Mouse (Mus musculus) midbrain, embryonic 14.5 days (tissue): ENCODE data around the gene Kat2b. TPM values are rescaled to one million over a fixed set of nuclear protein-coding genes. Genes with fewer than 3 reads are reported as not detected.
"Not testable (repeated sequence)": the region's sequence is repeated elsewhere in the genome, so short reads cannot be mapped to it uniquely, and the experiment has no call there.

Experiments used
- ATAC-seq: fragments of 200-750 bp; cut with Nextera tagmentation; 2 replicates; pipeline ENCODE4 v1.8.0; 2017; ENCODE audit warnings: moderate number of reproducible peaks, moderate library complexity; ENCODE audit not compliant: low FRiP score, low TSS enrichment
- DNase-seq: peaks from one replicate; pipeline ENCODE4 v3.0.0-alpha.2; 2015
- H3K27ac ChIP-seq: fragments of 300-500 bp; sonication (generic); replicated peaks from 2 replicates; pipeline ENCODE4 v1.5.1; 2014; ENCODE audit warnings: mild to moderate bottlenecking, low read depth, low read length, moderate library complexity
- H3K27me3 ChIP-seq: fragments of 300-500 bp; sonication (generic); 2 replicates; pipeline ENCODE4 v1.6.1; 2014; ENCODE audit warnings: low read length, control low read depth, mixed read lengths; ENCODE audit not compliant: control insufficient read depth, insufficient read depth
- H3K36me3 ChIP-seq: fragments of 300-500 bp; sonication (generic); 2 replicates; pipeline ENCODE4 v1.6.1; 2014; ENCODE audit warnings: low read length, control low read depth; ENCODE audit not compliant: control insufficient read depth, insufficient read depth
- H3K4me1 ChIP-seq: fragments of 300-500 bp; sonication (generic); 2 replicates; pipeline ENCODE4 v1.6.1; 2014; ENCODE audit warnings: mild to moderate bottlenecking, antibody characterized with exemption, low read length, control low read depth; ENCODE audit not compliant: control insufficient read depth, insufficient read depth
- H3K4me2 ChIP-seq: fragments of 300-500 bp; sonication (generic); 2 replicates; pipeline ENCODE4 v1.6.1; 2014; ENCODE audit warnings: mild to moderate bottlenecking, low read length, moderate library complexity
- H3K4me3 ChIP-seq: fragments of 300-500 bp; sonication (generic); replicated peaks from 2 replicates; pipeline ENCODE4 v1.5.1; 2014; ENCODE audit warnings: low read depth, low read length
- H3K9ac ChIP-seq: fragments of 300-500 bp; sonication (generic); replicated peaks from 2 replicates; pipeline ENCODE4 v1.6.1; 2014; ENCODE audit warnings: mild to moderate bottlenecking, low read length, moderate library complexity
- H3K9me3 ChIP-seq: fragments of 300-500 bp; sonication (generic); 2 replicates; pipeline ENCODE4 v1.6.1; 2016; ENCODE audit warnings: low read length, control low read depth, mixed read lengths; ENCODE audit not compliant: control insufficient read depth
- WGBS: fragments of 180-500 bp; shearing (Covaris S2); extraction: QIAGEN DNeasy Blood & Tissue Kit; methylation state at CpG from one replicate; pipeline ENCODE4 v1.1.7; 2014; 5-methylcytosine and 5-hydroxymethylcytosine counted together
- polyA plus RNA-seq: library from polyadenylated mRNA; unstranded; fragments of >200 nt; fragmentation: Nextera tagmentation; extraction: Ambion mirVana; gene quantifications from 2 replicates; pipeline ENCODE4 v1.2.1, GENCODE M21; 2014

Kat2b gene
- polyA plus RNA-seq, 1 experiment from 2014 or later = 9.4 TPM

DNA sequence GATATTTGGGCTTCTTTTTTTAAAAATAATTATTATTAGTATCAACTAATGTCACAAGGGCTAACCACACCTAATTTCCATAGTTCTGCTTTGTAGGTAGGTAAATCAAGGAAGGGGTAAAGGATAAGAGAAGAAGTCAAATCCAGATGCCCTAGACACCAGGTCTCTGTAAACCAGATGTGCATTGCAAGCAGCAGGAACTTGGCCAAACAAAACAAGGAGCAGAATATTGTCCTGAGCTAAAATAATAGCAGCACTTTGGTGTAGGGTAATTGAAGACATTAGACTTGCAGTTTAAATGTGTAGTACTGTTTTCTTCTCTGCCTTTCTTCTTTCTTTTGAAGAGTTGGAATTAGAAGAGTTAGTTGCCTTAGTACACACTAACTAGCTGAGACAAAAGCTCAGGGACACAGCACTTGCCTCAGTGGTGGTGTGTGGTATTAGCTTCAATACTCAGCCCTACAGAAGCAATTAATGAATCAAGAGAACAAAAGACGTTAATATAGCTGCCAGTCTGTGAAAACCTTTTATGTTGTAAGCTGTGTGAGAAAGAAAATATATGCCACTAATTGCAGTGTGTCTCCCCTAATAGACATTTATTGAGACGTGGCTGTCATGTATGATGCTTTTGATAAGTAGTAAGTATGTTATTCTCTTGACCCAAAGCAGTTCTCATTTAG lies 98.2 kb downstream of the Kat2b start:
- WGBS = 90% methylated on average over 2 of the region's 2 CpGs

GRCm38 (mm10) chr17:53670453-53670852 lies 103.8 kb downstream of the Kat2b start:
- no peak overlapping the region for H3K27ac ChIP-seq
- H3K9me3 ChIP-seq = no peaks in the 10 kb centered on the region
- no peak for ATAC-seq
- H3K4me1 ChIP-seq = no peaks in the 10 kb centered on the region
- H3K36me3 ChIP-seq = peaks cover 30% of the 10 kb centered on the region
- H3K9ac ChIP-seq = no peak overlapping the region
- no peaks in the 10 kb centered on the region for H3K27me3 ChIP-seq
- WGBS = 92% methylated on average over 8 of the region's 8 CpGs
- H3K4me2 ChIP-seq = no peak overlapping the region
- DNase-seq = no peak
- H3K4me3 ChIP-seq = no peak overlapping the region

More for the DNA sequence above, 98.2 kb downstream of the Kat2b start:
- H3K9ac ChIP-seq = no peak overlapping the region
- H3K36me3 ChIP-seq = peaks cover 56% of the 10 kb centered on the region
- no peaks in the 10 kb centered on the region for H3K27me3 ChIP-seq
- no peak overlapping the region for H3K4me2 ChIP-seq
- H3K4me3 ChIP-seq = no peak overlapping the region
- no peaks in the 10 kb centered on the region for H3K9me3 ChIP-seq
- no peaks in the 10 kb centered on the region for H3K4me1 ChIP-seq
- no peak for DNase-seq
- ATAC-seq = no peak
- H3K27ac ChIP-seq = no peak overlapping the region

- Histone ChIP-seq H3K4me3 (no peak overlapping the region), H3K4me2 (no peak overlapping the region), H3K27ac (no peak overlapping the region), H3K9me3 (no peaks in the 10 kb centered on the region), H3K27me3 (no peaks in the 10 kb centered on the region), H3K4me1 (no peaks in the 10 kb centered on the region), H3K36me3 (peaks cover 6% of the 10 kb centered on the region; the same call in 1 of the 2 replicates), H3K9ac (no peak overlapping the region)
- ATAC-seq (peak; percentile 50; the same call in 1 of the 2 replicates), DNase-seq (peak; percentile 56)
- WGBS = 76% methylated on average over 8 of the region's 8 CpGs
Measured at GRCm38 (mm10) chr17:53678716-53679115, 112.1 kb downstream of the Kat2b start.

DNA sequence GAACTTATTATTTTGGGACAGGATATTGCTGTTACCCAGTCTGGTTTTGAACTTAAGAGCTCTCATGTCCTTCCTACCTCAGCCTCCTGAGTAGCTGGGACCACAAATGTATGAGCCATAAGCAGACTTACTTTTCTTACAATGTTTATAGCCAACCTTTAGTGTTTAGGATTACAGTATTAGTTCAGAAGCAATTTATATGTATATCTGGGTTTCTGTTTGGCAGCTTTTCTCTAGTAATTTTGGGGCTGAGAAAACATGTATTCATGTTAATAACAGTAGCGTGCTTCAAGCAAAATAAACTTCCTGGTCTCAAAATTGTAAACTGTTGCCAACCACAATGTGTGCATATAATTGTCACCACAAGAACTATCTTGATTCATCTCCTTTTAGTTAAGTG lies 121.7 kb downstream of the Kat2b start:
- Histone ChIP-seq H3K27ac (no peak overlapping the region), H3K9me3 (no peaks in the 10 kb centered on the region), H3K9ac (no peak overlapping the region), H3K36me3 (peaks cover 3% of the 10 kb centered on the region; the same call in 1 of the 2 replicates), H3K27me3 (no peaks in the 10 kb centered on the region), H3K4me3 (peak overlapping the region; percentile 53), H3K4me2 (peak overlapping the region; percentile 77), H3K4me1 (no peaks in the 10 kb centered on the region)
- ATAC-seq = no peak
- 23% methylated on average over 1 of the region's 1 CpGs for WGBS
- no peak for DNase-seq

GRCm38 (mm10) chr17:53688877-53689802 lies 122.5 kb downstream of the Kat2b start, which contains the start of gene Sgo1:
TSS of gene Sgo1 (minus strand) at chr17:53689333.
- peak within 1 kb of the TSS; percentile 97 for H3K27ac ChIP-seq
- H3K4me2 ChIP-seq = peak within 1 kb of the TSS; percentile 77
- WGBS = under 1% methylated on average over 78 of the region's 78 CpGs
- H3K36me3 ChIP-seq = no peaks in the 10 kb centered on the region
- no peaks in the 10 kb centered on the region for H3K4me1 ChIP-seq
- H3K27me3 ChIP-seq = no peaks in the 10 kb centered on the region
- DNase-seq (peak; percentile 99), ATAC-seq (peak; percentile 99)
- peak within 1 kb of the TSS; percentile 53 for H3K4me3 ChIP-seq
- H3K9ac ChIP-seq = peak within 1 kb of the TSS; percentile 71
- no peaks in the 10 kb centered on the region for H3K9me3 ChIP-seq

GRCm38 (mm10) chr17:53689946-53690345 lies 123.3 kb downstream of the Kat2b start:
- WGBS = 20% methylated on average over 7 of the region's 7 CpGs
- no peak for DNase-seq
- H3K4me1 ChIP-seq = no peaks in the 10 kb centered on the region

DNA sequence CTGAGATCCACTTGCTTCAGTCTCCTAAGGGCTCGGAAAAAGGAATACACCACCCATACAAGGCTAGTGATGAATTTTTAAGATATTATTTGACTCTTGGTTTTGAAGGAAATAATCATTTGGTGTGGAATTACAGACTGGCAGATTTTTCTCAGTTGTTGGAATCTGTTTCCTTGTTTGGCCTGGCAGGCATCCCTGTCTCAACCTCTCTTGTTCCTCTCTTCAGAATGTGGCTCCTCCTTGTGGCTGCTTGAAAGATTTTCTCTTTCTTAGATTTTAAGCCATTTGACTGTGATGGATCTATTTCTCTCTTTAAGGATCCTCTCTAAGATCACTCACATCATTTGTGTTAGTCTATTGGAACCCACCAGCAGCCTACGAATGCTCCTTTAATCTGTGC lies 127.4 kb downstream of the Kat2b start:
- H3K4me1 ChIP-seq = no peaks in the 10 kb centered on the region
- no peaks in the 10 kb centered on the region for H3K9me3 ChIP-seq
- no peaks in the 10 kb centered on the region for H3K27me3 ChIP-seq
- 88% methylated on average over 2 of the region's 2 CpGs for WGBS
- ATAC-seq = no peak
- H3K27ac ChIP-seq = no peak overlapping the region
- no peak overlapping the region for H3K4me2 ChIP-seq
- H3K9ac ChIP-seq = no peak overlapping the region
- DNase-seq = peak; percentile 65
- no peaks in the 10 kb centered on the region for H3K36me3 ChIP-seq
- no peak overlapping the region for H3K4me3 ChIP-seq

More at GRCm38 (mm10) chr17:53689946-53690345, 123.3 kb downstream of the Kat2b start:
- Histone ChIP-seq H3K4me3 (peak overlapping the region; percentile 53), H3K9ac (peak overlapping the region; percentile 71), H3K27me3 (no peaks in the 10 kb centered on the region), H3K4me2 (peak overlapping the region; percentile 77), H3K27ac (peak overlapping the region; percentile 97), H3K9me3 (no peaks in the 10 kb centered on the region), H3K36me3 (no peaks in the 10 kb centered on the region)
- peak; percentile 5; the same call in 1 of the 2 replicates for ATAC-seq

GRCm38 (mm10) chr17:53697521-53697920 lies 130.9 kb downstream of the Kat2b start:
- not testable (repeated sequence) for DNase-seq, H3K4me3 ChIP-seq, H3K27ac ChIP-seq, H3K27me3 ChIP-seq, H3K4me1 ChIP-seq, H3K9ac ChIP-seq, H3K9me3 ChIP-seq, H3K4me2 ChIP-seq, H3K36me3 ChIP-seq, ATAC-seq
- 93% methylated on average over 8 of the region's 8 CpGs for WGBS
